Mouse (Mus musculus) heart, postnatal 0 days (tissue): ENCODE measurements around the gene Il1rapl1.

Source experiments
- CTCF ChIP-seq: IDR thresholded peaks from 2 replicates; pipeline ENCODE4 v1.5.1; 2016; ENCODE audit warnings: antibody characterized with exemption, control low read depth, low read depth
- EP300 ChIP-seq: IDR thresholded peaks from 2 replicates; pipeline ENCODE4 v1.6.1; 2016; ENCODE audit warnings: antibody characterized with exemption, low read depth

DNA sequence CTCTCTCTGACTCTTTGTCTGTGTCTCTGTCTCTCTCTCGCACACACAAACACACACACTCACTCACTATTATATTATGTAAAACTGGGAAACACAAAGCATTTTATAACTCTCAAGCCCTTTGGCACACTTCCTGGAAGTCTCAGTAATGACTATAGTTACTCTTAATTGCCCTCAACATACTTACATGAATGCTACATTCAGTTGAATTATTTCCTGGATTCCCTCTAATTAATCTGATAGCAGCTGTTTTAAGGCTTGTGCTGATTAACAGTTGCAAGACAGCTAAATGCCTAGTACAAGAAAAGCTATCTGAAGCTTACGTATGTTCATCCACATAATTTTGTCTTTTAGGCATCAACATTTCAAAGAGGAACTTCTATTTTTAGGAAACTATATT lies 261.3 kb downstream of the Il1rapl1 start:
- TF ChIP-seq CTCF (no peak), EP300 (no peak)
